Mouse (Mus musculus) layer of hippocampus, adult 6 months (tissue): ENCODE measurements around the gene Olfr843. TPM values are rescaled to one million over a fixed set of nuclear protein-coding genes. Genes with fewer than 3 reads are reported as not detected.

Source experiments
- long read RNA-seq, 2 experiments: library from polyadenylated mRNA; unstranded; transcript quantifications; one replicate each; pipeline ENCODE4 v2.0.0; 2019 to 2020
- polyA plus RNA-seq: library from polyadenylated mRNA; unstranded; fragments of <200 nt; fragmentation: Nextera tagmentation; gene quantifications from 2 replicates; pipeline ENCODE4 v1.2.3, GENCODE M21; 2021

The Olfr843 gene
- not detected in 2 replicates for polyA plus RNA-seq
- long read RNA-seq, experiment 1, result 0 reads
- long read RNA-seq, experiment 2, result 0 reads

DNA sequence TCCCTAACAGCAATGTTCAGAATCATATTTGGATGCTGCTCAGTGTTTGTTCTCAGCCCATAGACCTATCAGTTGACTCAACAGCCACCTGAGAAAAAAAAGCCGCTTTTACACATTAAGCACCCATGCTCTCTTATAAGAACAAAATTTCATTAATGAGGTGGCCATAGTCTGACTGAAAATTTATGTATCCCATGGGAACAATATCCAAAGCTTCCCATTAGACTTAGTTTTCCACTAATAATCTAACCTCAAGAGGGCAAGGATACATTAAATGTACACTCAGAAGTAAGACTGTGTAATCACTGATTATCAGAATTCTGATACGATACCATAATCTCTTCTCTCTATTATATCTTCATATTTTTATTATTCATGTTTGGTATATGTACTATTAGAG is at the start of gene Olfr843:
Olfr843 (minus strand) TSS at position 101 of the 400 bp plus-strand sequence.

Other genes starting within 250 kb of the Olfr843 start
- gene Olfr835, start 219.3 kb downstream of the Olfr843 start, polyA plus RNA-seq, result not detected in 2 replicates
- not detected in 2 replicates for gene Olfr836, start 131.6 kb downstream of the Olfr843 start, polyA plus RNA-seq
- not detected in 2 replicates for gene Olfr837, start 115.7 kb downstream of the Olfr843 start, polyA plus RNA-seq
- gene Olfr839-ps1, start 74.7 kb downstream of the Olfr843 start, polyA plus RNA-seq, result not detected in 2 replicates
- gene Olfr844, start 64.4 kb upstream of the Olfr843 start, polyA plus RNA-seq, result not detected in 2 replicates
- gene Olfr845, start 84.5 kb upstream of the Olfr843 start, polyA plus RNA-seq, result not detected in 2 replicates
- gene Olfr846, start 112.0 kb upstream of the Olfr843 start, polyA plus RNA-seq, result not detected in 2 replicates
- not detected in 2 replicates for gene Olfr847, start 126.7 kb upstream of the Olfr843 start, polyA plus RNA-seq
- not detected in 2 replicates for gene Olfr849, start 188.3 kb upstream of the Olfr843 start, polyA plus RNA-seq
- gene Olfr850, start 226.3 kb upstream of the Olfr843 start, polyA plus RNA-seq, result not detected in 2 replicates
- gene Olfr851, start 241.3 kb upstream of the Olfr843 start, polyA plus RNA-seq, result not detected in 2 replicates